Mouse (Mus musculus): ENCODE data around the gene Ankrd22.

DNA sequence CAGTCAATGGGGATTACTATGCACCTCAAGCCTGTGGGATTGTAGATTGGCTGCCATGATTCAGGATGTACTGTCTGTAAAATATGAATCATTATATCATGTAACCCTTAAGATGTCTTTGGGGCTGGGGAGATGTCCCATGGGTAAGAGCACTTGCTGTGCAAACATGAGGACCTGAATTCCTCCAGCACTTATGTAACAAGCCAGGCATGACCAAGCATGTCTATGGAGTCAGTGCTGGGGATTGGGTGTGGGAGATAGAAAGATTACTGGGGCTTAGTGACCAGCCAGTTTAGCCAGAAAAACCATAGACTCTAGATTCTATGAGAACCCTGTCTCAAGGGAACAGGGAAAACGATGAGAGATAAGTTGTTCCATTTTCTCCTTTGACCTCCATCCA is 46.8 kb downstream of the Ankrd22 start:
- TF ChIP-seq CTCF (conservative IDR thresholded peaks at IDR 0.05; ENCODE audit: low read length) = no peak
- no peak for TF ChIP-seq NANOG (IDR thresholded peaks at IDR 0.05; ENCODE audit: borderline replicate concordance, low read length)
- TF ChIP-seq POU5F1 (IDR thresholded peaks at IDR 0.05; ENCODE audit: borderline replicate concordance, low read length) = no peak
